Mouse (Mus musculus) erythroblast, embryonic 14.5 days (primary cell): ENCODE measurements around the gene Barhl1. TPM values are rescaled to one million over a fixed set of nuclear protein-coding genes. Genes with fewer than 3 reads are reported as not detected.

Experiments
- H3K27me3 ChIP-seq: 2 replicates; pipeline ENCODE4 v1.6.1; 2012; ENCODE audit warnings: inconsistent platforms; ENCODE audit not compliant: control insufficient read depth
- H3K36me3 ChIP-seq: 2 replicates; pipeline ENCODE4 v1.6.1; 2012; ENCODE audit warnings: mild to moderate bottlenecking, inconsistent platforms; ENCODE audit not compliant: control insufficient read depth
- H3K4me1 ChIP-seq: 2 replicates; pipeline ENCODE4 v1.6.1; 2012; ENCODE audit warnings: inconsistent platforms; ENCODE audit not compliant: control insufficient read depth
- H3K4me3 ChIP-seq: replicated peaks from 2 replicates; pipeline ENCODE3; 2012; ENCODE audit warnings: moderate library complexity, mild to moderate bottlenecking, inconsistent platforms
- H3K9me3 ChIP-seq: 2 replicates; pipeline ENCODE4 v1.6.1; 2012; ENCODE audit warnings: low read length, inconsistent platforms, mixed read lengths; ENCODE audit not compliant: control insufficient read depth
- GATA1 ChIP-seq: IDR thresholded peaks from 2 replicates; pipeline ENCODE4 v1.6.1; 2012; ENCODE audit warnings: low read length, inconsistent platforms, mixed read lengths
- TAL1 ChIP-seq: IDR thresholded peaks from 3 replicates; pipeline ENCODE4 v1.6.1; 2012; ENCODE audit warnings: low read length, inconsistent platforms, mixed read lengths
- polyA plus RNA-seq: library from polyadenylated mRNA; stranded (reverse); fragments of >175 nt; gene quantifications from 2 replicates; pipeline ENCODE4 v1.2.3, GENCODE M21; 2012

Gene Barhl1
- polyA plus RNA-seq, 1 experiment = not detected

DNA sequence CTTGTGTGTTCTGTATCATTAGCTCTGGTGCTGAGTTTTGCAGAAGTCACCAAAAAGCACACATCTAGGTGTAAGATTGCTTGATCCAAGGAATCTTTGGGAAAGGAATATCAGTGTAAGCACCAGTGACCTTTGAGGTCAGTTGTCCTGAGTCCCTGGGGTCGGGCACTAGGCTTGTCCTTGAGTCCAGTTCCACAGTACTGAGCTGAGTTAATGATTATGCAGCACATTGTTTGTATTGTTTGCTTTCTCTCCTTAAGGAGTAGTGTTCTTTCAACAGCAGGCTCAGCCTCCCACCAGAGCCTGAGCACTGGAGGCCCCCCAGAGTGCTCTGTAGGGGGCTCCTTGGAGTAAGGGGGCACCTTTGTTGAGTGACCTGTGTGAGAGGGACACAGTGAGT is 23.7 kb downstream of the Barhl1 start:
- no peak overlapping the region for H3K4me3 ChIP-seq
- no peak for TF ChIP-seq GATA1
- TF ChIP-seq TAL1 = no peak
- no peaks in the 10 kb centered on the region; the same call in 1 of the 2 replicates for H3K4me1 ChIP-seq
- peaks cover 78% of the 10 kb centered on the region for H3K36me3 ChIP-seq
- H3K9me3 ChIP-seq = no peaks in the 10 kb centered on the region
- H3K27me3 ChIP-seq = no peaks in the 10 kb centered on the region

DNA sequence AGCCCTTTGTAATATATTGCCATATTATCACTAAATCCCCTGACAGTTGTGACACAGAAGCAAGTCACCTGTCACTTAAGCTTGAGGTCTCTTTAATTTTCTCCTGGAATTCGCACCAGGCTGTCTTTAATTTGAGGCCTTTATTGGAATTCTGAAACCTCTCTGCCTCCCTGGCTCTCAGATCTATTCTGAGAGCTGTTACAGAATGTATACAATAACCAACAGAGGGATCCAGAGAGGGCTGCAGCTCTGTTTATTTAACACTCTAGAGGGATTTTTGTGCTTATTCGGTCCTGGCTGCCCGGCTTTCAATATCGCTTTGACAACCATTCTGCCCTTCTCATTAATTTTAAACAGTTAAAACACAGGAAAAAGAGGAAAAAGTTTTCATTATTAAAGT is 31.6 kb downstream of the Barhl1 start:
- Histone ChIP-seq H3K4me1 (no peaks in the 10 kb centered on the region; the same call in 1 of the 2 replicates), H3K4me3 (no peak overlapping the region), H3K36me3 (peaks cover 61% of the 10 kb centered on the region), H3K27me3 (no peaks in the 10 kb centered on the region), H3K9me3 (no peaks in the 10 kb centered on the region)
- TF ChIP-seq TAL1 (no peak), GATA1 (no peak)

DNA sequence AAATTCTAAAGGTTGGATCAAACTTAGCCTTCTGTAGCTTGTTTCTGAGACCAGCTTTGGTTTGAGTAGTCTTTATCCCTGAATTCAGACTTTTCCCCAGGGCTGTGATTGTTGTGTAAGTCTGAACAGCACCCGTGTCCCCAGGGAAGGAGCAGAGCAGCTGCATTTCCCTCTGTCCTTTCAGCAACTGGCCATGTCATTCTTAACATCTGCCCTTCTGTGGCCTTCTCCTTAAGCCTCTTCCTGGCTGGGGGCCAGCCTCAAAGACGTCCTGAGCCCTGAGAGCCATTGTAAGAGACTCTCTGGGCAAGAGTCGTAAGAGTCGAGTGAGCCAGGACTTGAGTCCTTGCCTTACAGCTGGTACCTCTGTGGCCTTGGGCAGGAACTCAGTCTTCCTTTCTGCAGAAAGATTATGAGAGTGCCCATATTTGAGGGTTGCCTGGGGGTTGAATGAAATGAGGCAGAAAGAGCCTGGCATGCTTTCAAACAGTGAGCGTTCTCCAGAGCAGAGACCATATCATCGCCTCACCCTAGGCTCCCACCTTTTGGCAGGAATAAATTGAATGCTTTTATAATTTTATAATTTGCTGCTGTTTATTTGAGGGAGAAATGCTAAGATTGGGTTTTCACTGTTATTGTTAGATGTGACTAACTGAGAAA is 33.5 kb downstream of the Barhl1 start:
- H3K36me3 ChIP-seq = peaks cover 49% of the 10 kb centered on the region

DNA sequence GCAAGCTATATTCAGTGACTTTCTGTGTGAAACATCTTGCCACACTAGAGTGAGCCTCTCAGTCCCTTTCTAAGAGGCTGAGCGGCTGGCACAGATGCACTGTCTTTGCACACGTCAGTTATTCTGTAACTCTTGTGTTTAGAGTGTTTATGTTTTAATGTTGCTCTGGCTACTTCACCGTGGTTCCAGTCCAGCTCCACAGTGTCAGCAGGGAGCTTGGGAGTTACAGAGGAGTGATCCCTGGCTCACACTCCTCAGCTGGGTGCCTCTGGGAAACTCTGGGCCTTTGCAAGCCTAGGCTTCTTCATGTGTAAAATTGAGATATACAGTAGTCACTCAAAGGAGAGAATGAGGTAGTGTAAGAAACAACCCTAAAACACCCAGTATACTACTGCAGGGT is 34.4 kb downstream of the Barhl1 start:
- Histone ChIP-seq H3K4me3 (no peak overlapping the region), H3K36me3 (peaks cover 54% of the 10 kb centered on the region), H3K4me1 (no peaks in the 10 kb centered on the region; the same call in 1 of the 2 replicates), H3K9me3 (no peaks in the 10 kb centered on the region), H3K27me3 (no peaks in the 10 kb centered on the region)
- no peak for TF ChIP-seq TAL1
- TF ChIP-seq GATA1 = no peak

More for the DNA sequence above, 33.5 kb downstream of the Barhl1 start:
- Histone ChIP-seq H3K27me3 (no peaks in the 10 kb centered on the region), H3K9me3 (no peaks in the 10 kb centered on the region), H3K4me1 (no peaks in the 10 kb centered on the region; the same call in 1 of the 2 replicates), H3K4me3 (no peak overlapping the region)
- TF ChIP-seq TAL1 (no peak), GATA1 (no peak)

DNA sequence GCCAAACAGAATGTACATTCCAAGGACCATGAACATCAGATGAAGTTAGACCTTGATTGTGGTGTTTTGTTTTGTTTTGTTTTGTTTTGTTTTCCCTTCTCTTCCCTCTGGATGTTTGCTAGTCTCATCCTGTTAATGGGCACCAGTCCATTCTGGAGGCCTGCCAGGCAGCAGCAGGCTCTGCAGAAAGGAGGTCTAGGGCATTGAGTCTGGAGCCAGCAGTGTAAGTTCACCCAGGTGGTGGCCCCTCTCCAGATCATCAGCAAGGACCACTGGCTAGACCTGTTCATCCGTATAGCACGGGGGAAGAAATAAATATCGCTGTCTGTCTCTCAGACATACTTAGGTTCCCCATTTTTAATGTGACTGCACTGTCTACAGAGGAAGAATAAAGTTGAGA is 35.2 kb downstream of the Barhl1 start:
- no peaks in the 10 kb centered on the region; the same call in 1 of the 2 replicates for H3K4me1 ChIP-seq
- H3K9me3 ChIP-seq = no peaks in the 10 kb centered on the region
- H3K36me3 ChIP-seq = peaks cover 58% of the 10 kb centered on the region
- H3K27me3 ChIP-seq = no peaks in the 10 kb centered on the region
- TF ChIP-seq GATA1 (no peak), TAL1 (no peak)
- H3K4me3 ChIP-seq = no peak overlapping the region

DNA sequence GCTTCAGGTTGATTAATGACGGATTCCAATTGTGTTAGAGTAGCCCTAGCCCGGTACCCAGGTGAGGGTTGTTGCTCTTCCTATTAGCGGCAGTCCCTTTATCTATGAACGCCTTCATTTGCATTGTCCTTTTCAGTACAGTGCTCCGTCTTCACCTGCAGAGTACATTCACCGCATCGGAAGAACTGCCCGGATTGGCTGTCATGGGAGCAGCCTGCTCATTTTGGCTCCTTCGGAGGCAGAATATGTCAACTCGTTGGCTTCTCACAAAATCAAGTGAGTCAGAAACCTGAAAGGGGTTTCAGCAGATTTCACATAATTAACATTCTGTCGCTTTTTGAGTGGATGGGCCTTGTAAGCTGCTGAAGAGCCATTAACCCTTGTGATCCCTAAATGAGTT is 40.9 kb downstream of the Barhl1 start:
- peaks cover 43% of the 10 kb centered on the region for H3K36me3 ChIP-seq
- no peak overlapping the region for H3K4me3 ChIP-seq
- TF ChIP-seq TAL1 (no peak), GATA1 (no peak)
- H3K9me3 ChIP-seq = no peaks in the 10 kb centered on the region
- no peaks in the 10 kb centered on the region for H3K4me1 ChIP-seq
- H3K27me3 ChIP-seq = no peaks in the 10 kb centered on the region

DNA sequence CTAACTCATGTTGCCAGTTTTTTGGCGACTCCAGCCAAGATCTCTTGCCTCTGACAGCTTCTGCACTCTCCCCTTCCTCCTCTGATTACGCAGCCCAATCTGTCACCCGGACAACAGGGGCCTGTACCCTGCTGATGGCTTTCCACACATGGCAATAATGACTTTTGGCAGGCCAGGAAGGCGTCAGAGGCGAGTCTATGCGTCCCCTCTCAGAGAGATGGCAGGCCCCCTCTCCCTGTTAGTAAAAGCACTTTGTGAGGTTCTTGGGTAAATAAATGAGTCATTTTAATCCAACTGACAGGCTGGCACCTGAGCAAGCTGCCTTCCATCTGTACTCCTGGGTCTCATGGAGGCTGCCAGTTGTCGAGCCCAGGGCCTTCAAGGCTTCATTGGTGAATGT is 49.0 kb downstream of the Barhl1 start:
- no peak for TF ChIP-seq TAL1
- no peak for TF ChIP-seq GATA1
- H3K27me3 ChIP-seq = no peaks in the 10 kb centered on the region
- H3K9me3 ChIP-seq = no peaks in the 10 kb centered on the region
- H3K4me3 ChIP-seq = no peak overlapping the region
- no peaks in the 10 kb centered on the region for H3K4me1 ChIP-seq
- H3K36me3 ChIP-seq = peaks cover 40% of the 10 kb centered on the region

DNA sequence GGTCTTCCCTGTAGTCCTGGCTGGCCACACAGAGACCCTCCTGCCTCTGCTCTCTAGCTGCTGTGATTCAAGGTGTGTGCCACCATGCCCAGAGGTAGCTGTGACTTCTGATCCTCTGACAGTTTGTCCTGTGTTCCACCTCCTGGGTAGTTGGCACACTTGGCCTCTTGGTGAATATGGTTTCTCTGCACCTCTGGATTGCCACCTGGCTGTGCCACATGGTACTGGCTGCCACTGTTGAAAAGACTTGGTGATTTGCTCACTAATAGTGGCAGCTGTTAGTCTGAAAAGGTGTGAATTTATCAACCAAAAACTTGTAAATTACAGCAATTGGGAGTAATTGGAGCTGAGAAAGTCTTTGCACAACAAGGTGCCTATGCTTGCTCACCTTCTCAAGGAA is 52.6 kb downstream of the Barhl1 start:
- peaks cover 72% of the 10 kb centered on the region for H3K36me3 ChIP-seq
- no peaks in the 10 kb centered on the region for H3K4me1 ChIP-seq
- no peaks in the 10 kb centered on the region for H3K9me3 ChIP-seq
- no peak overlapping the region for H3K4me3 ChIP-seq
- no peaks in the 10 kb centered on the region for H3K27me3 ChIP-seq
- TF ChIP-seq TAL1 = no peak
- no peak for TF ChIP-seq GATA1

DNA sequence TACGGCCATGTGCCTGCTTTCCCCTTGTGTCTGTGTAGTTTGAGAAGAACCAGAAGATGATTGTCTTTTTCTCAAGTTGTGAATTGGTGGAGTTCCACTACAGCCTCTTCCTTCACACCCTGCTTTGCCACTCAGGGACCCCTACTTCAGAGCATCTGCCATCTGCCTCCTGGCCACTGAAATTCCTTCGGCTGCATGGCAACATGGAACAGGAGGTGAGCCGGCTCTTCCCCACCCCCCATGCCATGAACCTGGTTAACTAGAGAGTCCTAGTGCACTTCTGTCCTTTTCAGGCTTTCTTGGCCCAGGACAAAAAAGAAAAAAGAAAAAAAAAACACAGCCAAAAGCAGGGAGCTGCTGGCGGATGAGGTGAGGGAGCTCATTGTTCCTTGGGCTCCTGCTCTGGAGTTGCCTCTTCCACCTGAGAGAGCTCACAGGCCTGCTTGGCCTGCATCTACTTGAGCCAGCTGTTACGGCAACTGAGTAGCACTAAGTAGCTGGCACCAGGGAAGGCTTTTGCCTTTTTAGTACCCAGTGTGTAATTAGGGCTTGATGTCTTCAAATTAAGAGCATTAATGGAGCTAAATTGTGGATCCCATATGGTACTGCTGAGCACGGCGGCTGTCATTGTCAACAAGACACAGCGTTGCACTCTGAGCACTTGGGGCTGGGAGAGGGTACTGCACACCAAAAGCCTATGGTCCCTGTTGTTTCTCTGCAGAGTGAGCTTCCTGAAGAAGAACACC is 55.6 kb downstream of the Barhl1 start:
- Histone ChIP-seq H3K9me3 (no peaks in the 10 kb centered on the region), H3K27me3 (no peaks in the 10 kb centered on the region), H3K4me3 (no peak overlapping the region), H3K4me1 (no peaks in the 10 kb centered on the region), H3K36me3 (peaks cover 64% of the 10 kb centered on the region)
- TF ChIP-seq GATA1 (no peak), TAL1 (no peak)
